13 mouse cellular contexts compared by ENCODE assay signal in genomic region chr13:57984163-57984562, GRCm38 (mm10).
A peak's percentile ranks its signal among the peaks of the same experiment; 100 is the strongest.
DNase-seq lines count a peak whose midpoint lies in the region; ATAC-seq and TF ChIP-seq lines count a peak whose summit lies in the region.
"Had no signal": no experiment of that assay in that cellular context is flagged by ENCODE, and none has a peak within 500 bp of the region (broad histone marks: within the 10 kb centered on the region; RNA-seq: fewer than 3 reads in every experiment).

No protein-coding gene starts in this region.

- peak; percentile 27; the same call in 1 of the 2 replicates for TF ChIP-seq CTCF in midbrain, postnatal 0 days (IDR thresholded peaks at IDR 0.05)

- H3K27ac ChIP-seq in hindbrain, embryonic 16.5 days (ENCODE audit: low read depth, low read length): no peak overlapping the region
- H3K27ac ChIP-seq in hindbrain, embryonic 14.5 days: no peak overlapping the region
- no peak overlapping the region for H3K27ac ChIP-seq in midbrain, postnatal 0 days (ENCODE audit: low read depth, low read length)
- H3K27ac ChIP-seq in midbrain, embryonic 11.5 days (ENCODE audit: low read depth, low read length): no peak overlapping the region
- no peak overlapping the region for H3K27ac ChIP-seq in stomach, embryonic 14.5 days (ENCODE audit: low read length)
- H3K27ac ChIP-seq: embryonic facial prominence, embryonic 12.5 days; kidney, embryonic 15.5 days; left cerebral cortex, adult 2 months had no signal

- H3K36me3 ChIP-seq in hindbrain, embryonic 16.5 days (ENCODE audit: control insufficient read depth, insufficient read depth, low read length): no peaks in the 10 kb centered on the region
- no peaks in the 10 kb centered on the region for H3K36me3 ChIP-seq in hindbrain, embryonic 14.5 days (replicated peaks; ENCODE audit: control insufficient read depth, insufficient read depth)
- H3K36me3 ChIP-seq in midbrain, postnatal 0 days (ENCODE audit: insufficient read depth, low read length): no peaks in the 10 kb centered on the region
- H3K36me3 ChIP-seq in midbrain, embryonic 11.5 days (ENCODE audit: control insufficient read depth, insufficient read depth, low read length): no peaks in the 10 kb centered on the region
- no peaks in the 10 kb centered on the region for H3K36me3 ChIP-seq in stomach, embryonic 14.5 days (ENCODE audit: control insufficient read depth, insufficient read depth, low read length)
- H3K36me3 ChIP-seq: embryonic facial prominence, embryonic 12.5 days; heart, embryonic 12.5 days; kidney, embryonic 15.5 days had no signal

- no peaks in the 10 kb centered on the region; the same call in 1 of the 2 replicates for H3K4me1 ChIP-seq in hindbrain, embryonic 16.5 days (ENCODE audit: control insufficient read depth, insufficient read depth, low read depth, low read length)
- peaks cover 12% of the 10 kb centered on the region for H3K4me1 ChIP-seq in hindbrain, embryonic 14.5 days (replicated peaks; ENCODE audit: control insufficient read depth, insufficient read depth, low read length)
- H3K4me1 ChIP-seq in midbrain, postnatal 0 days (ENCODE audit: insufficient read depth, low read length): no peaks in the 10 kb centered on the region
- H3K4me1 ChIP-seq in midbrain, embryonic 11.5 days (ENCODE audit: control insufficient read depth, insufficient read depth, low read length): 0 out of 2 replicates have a peak, but pooled peaks cover 3% of the 10 kb centered on the region
- no peaks in the 10 kb centered on the region for H3K4me1 ChIP-seq in stomach, embryonic 14.5 days (ENCODE audit: control insufficient read depth, insufficient read depth, low read length)

- no peak overlapping the region for H3K9ac ChIP-seq in hindbrain, embryonic 16.5 days (ENCODE audit: low read depth, low read length)
- H3K9ac ChIP-seq in hindbrain, embryonic 14.5 days: no peak overlapping the region
- no peak overlapping the region for H3K9ac ChIP-seq in midbrain, postnatal 0 days (replicated peaks; ENCODE audit: low read length, poor library complexity, severe bottlenecking)
- no peak overlapping the region for H3K9ac ChIP-seq in midbrain, embryonic 11.5 days (ENCODE audit: low read length)
- H3K9ac ChIP-seq in stomach, embryonic 14.5 days (replicated peaks; ENCODE audit: low read depth, low read length): no peak overlapping the region
- H3K9ac ChIP-seq: embryonic facial prominence, embryonic 12.5 days; heart, embryonic 12.5 days; kidney, embryonic 15.5 days had no signal

- no peak overlapping the region for H3K4me3 ChIP-seq in hindbrain, embryonic 16.5 days (ENCODE audit: low read length)
- no peak overlapping the region for H3K4me3 ChIP-seq in hindbrain, embryonic 14.5 days (replicated peaks; ENCODE audit: low read length)
- H3K4me3 ChIP-seq in midbrain, postnatal 0 days (ENCODE audit: low read depth, low read length): no peak overlapping the region
- H3K4me3 ChIP-seq in midbrain, embryonic 11.5 days (ENCODE audit: low read depth, low read length): no peak overlapping the region
- no peak overlapping the region for H3K4me3 ChIP-seq in stomach, embryonic 14.5 days (ENCODE audit: low read depth, low read length)
- H3K4me3 ChIP-seq: embryonic facial prominence, embryonic 12.5 days; kidney, embryonic 15.5 days; left cerebral cortex, adult 2 months had no signal

- ATAC-seq in hindbrain, embryonic 16.5 days: peak; percentile 18; the same call in 1 of the 2 replicates
- ATAC-seq in hindbrain, embryonic 14.5 days (ENCODE audit: low FRiP score): no peak
- peak; percentile 23; the same call in 1 of the 2 replicates for ATAC-seq in midbrain, postnatal 0 days (ENCODE audit: low FRiP score)
- no peak for ATAC-seq in midbrain, embryonic 11.5 days (ENCODE audit: low FRiP score)
- ATAC-seq in stomach, embryonic 14.5 days (ENCODE audit: insufficient number of reproducible peaks, insufficient read depth, low FRiP score, low read depth): 0 out of 2 replicates have a peak, but pooled peaks have one; percentile 14
- ATAC-seq: Patski had no signal

- no peaks in the 10 kb centered on the region for H3K27me3 ChIP-seq in hindbrain, embryonic 16.5 days (replicated peaks; ENCODE audit: control insufficient read depth, insufficient read depth, low read length)
- no peaks in the 10 kb centered on the region for H3K27me3 ChIP-seq in hindbrain, embryonic 14.5 days (ENCODE audit: control insufficient read depth, insufficient read depth, low read length)
- no peaks in the 10 kb centered on the region for H3K27me3 ChIP-seq in midbrain, postnatal 0 days (ENCODE audit: insufficient read depth, low read length)
- H3K27me3 ChIP-seq in midbrain, embryonic 11.5 days (ENCODE audit: control insufficient read depth, insufficient read depth, low read length): no peaks in the 10 kb centered on the region
- H3K27me3 ChIP-seq in stomach, embryonic 14.5 days (ENCODE audit: control insufficient read depth, insufficient read depth, low read length): no peaks in the 10 kb centered on the region
- H3K27me3 ChIP-seq: kidney, embryonic 15.5 days had no signal

- peak; percentile 37 to 44 for DNase-seq in cerebellum, postnatal 25 days
- DNase-seq in cerebellum, postnatal 36 days: no peak
- DNase-seq in hindbrain, embryonic 14.5 days (ENCODE audit: low spot score): no peak
- DNase-seq in midbrain, postnatal 0 days (ENCODE audit: low spot score): no peak
- no peak for DNase-seq in midbrain, embryonic 11.5 days (ENCODE audit: low spot score, missing footprints)
- DNase-seq in urinary bladder, postnatal 10 days (ENCODE audit: low spot score): no peak

- 63% methylated on average over 8 of the region's 8 CpGs for WGBS in hindbrain, embryonic 16.5 days
- WGBS in hindbrain, embryonic 14.5 days: 72% methylated on average over 8 of the region's 8 CpGs
- 71% methylated on average over 8 of the region's 8 CpGs for WGBS in midbrain, postnatal 0 days
- 65% methylated on average over 8 of the region's 8 CpGs for WGBS in midbrain, embryonic 11.5 days
- WGBS in stomach, embryonic 14.5 days: 48% methylated on average over 8 of the region's 8 CpGs

- no peak overlapping the region for H3K4me2 ChIP-seq in hindbrain, embryonic 16.5 days (ENCODE audit: low read length)
- H3K4me2 ChIP-seq in hindbrain, embryonic 14.5 days (replicated peaks): no peak overlapping the region
- H3K4me2 ChIP-seq in midbrain, postnatal 0 days (ENCODE audit: low read depth, low read length, poor library complexity, severe bottlenecking): no peak overlapping the region
- no peak overlapping the region for H3K4me2 ChIP-seq in midbrain, embryonic 11.5 days
- no peak overlapping the region for H3K4me2 ChIP-seq in stomach, embryonic 14.5 days (replicated peaks; ENCODE audit: low read depth, low read length)
- H3K4me2 ChIP-seq: embryonic facial prominence, embryonic 12.5 days had no signal

- H3K9me3 ChIP-seq in hindbrain, embryonic 16.5 days (ENCODE audit: control insufficient read depth, low read length): no peaks in the 10 kb centered on the region
- no peaks in the 10 kb centered on the region for H3K9me3 ChIP-seq in hindbrain, embryonic 14.5 days (ENCODE audit: control insufficient read depth, low read length)
- no peaks in the 10 kb centered on the region for H3K9me3 ChIP-seq in midbrain, postnatal 0 days (ENCODE audit: low read length)
- H3K9me3 ChIP-seq in midbrain, embryonic 11.5 days (ENCODE audit: control insufficient read depth, low read length): no peaks in the 10 kb centered on the region
- H3K9me3 ChIP-seq in stomach, embryonic 14.5 days (ENCODE audit: control insufficient read depth, low read depth, low read length): no peaks in the 10 kb centered on the region
- H3K9me3 ChIP-seq: embryonic facial prominence, embryonic 12.5 days; heart, embryonic 12.5 days; kidney, embryonic 15.5 days had no signal

Comparison
In these comparisons a context has a peak if more than half of its experiments do, and no peak if none do; other contexts are left out.
1. DNase-seq: peak in cerebellum, postnatal 25 days (2 of 2); none in cerebellum, postnatal 36 days (0 of 2), hindbrain, embryonic 14.5 days (single experiment), midbrain, postnatal 0 days (single experiment), midbrain, embryonic 11.5 days (single experiment) and urinary bladder, postnatal 10 days (single experiment).
2. ATAC-seq: peak in hindbrain, embryonic 16.5 days (single experiment), midbrain, postnatal 0 days (single experiment) and stomach, embryonic 14.5 days (single experiment); none in hindbrain, embryonic 14.5 days (single experiment) and midbrain, embryonic 11.5 days (single experiment).